9 mouse cellular contexts compared by ENCODE assay signal in genomic region chr3:87947811-87948199, GRCm38 (mm10). TPM values are rescaled to one million over a fixed set of nuclear protein-coding genes. Genes with fewer than 3 reads are reported as not detected.
DNase-seq lines count a peak whose midpoint lies in the region; ATAC-seq and TF ChIP-seq lines count a peak whose summit lies in the region.
"Had no signal": no experiment of that assay in that cellular context is flagged by ENCODE, and none has a peak within 500 bp of the region (broad histone marks: within the 10 kb centered on the region; RNA-seq: fewer than 3 reads in every experiment).

No protein-coding gene starts in this region.

- H3K4me2 ChIP-seq in kidney, postnatal 0 days (ENCODE audit: low read length): peak overlapping the region; percentile 64
- peak overlapping the region; percentile 76 for H3K4me2 ChIP-seq in limb, embryonic 14.5 days (replicated peaks; ENCODE audit: low read depth, low read length, severe bottlenecking)

- no peaks in the 10 kb centered on the region for H3K27me3 ChIP-seq in kidney, postnatal 0 days (ENCODE audit: insufficient read depth, low read length)
- peaks cover 31% of the 10 kb centered on the region for H3K27me3 ChIP-seq in forebrain, embryonic 10.5 days (ENCODE audit: poor library complexity, severe bottlenecking)
- no peaks in the 10 kb centered on the region for H3K27me3 ChIP-seq in limb, embryonic 14.5 days (ENCODE audit: control insufficient read depth, insufficient read depth, low read length)

- no peak for TF ChIP-seq CTCF in kidney, postnatal 0 days (IDR thresholded peaks at IDR 0.05; ENCODE audit: low read depth)

- H3K4me3 ChIP-seq in kidney, postnatal 0 days (replicated peaks; ENCODE audit: low read depth, low read length): peak overlapping the region; percentile 16
- peak overlapping the region; percentile 76 for H3K4me3 ChIP-seq in forebrain, embryonic 10.5 days
- H3K4me3 ChIP-seq in limb, embryonic 14.5 days (replicated peaks; ENCODE audit: low read length): peak overlapping the region; percentile 57

- WGBS in kidney, postnatal 0 days: under 1% methylated on average over 14 of the region's 17 CpGs
- under 1% methylated on average over 17 of the region's 17 CpGs for WGBS in forebrain, embryonic 10.5 days
- 2% methylated on average over 17 of the region's 17 CpGs for WGBS in limb, embryonic 14.5 days

- H3K9ac ChIP-seq in kidney, postnatal 0 days (ENCODE audit: low read depth, low read length): 0 out of 2 replicates have a peak overlapping the region, but pooled peaks have one; percentile 18
- peak overlapping the region; percentile 67 for H3K9ac ChIP-seq in limb, embryonic 14.5 days (ENCODE audit: low read depth, low read length, severe bottlenecking)

- peaks cover 32% of the 10 kb centered on the region for H3K4me1 ChIP-seq in kidney, postnatal 0 days (replicated peaks; ENCODE audit: insufficient read depth, low read length)
- H3K4me1 ChIP-seq in forebrain, embryonic 10.5 days: peaks cover 95% of the 10 kb centered on the region
- H3K4me1 ChIP-seq in limb, embryonic 14.5 days (ENCODE audit: control insufficient read depth, insufficient read depth, low read length): peaks cover 76% of the 10 kb centered on the region

- no peak for ATAC-seq in kidney, postnatal 0 days (replicated peaks; ENCODE audit: low FRiP score, low read depth)
- no peak for ATAC-seq in limb, embryonic 14.5 days (ENCODE audit: low FRiP score, low read depth)

- H3K9me3 ChIP-seq in kidney, postnatal 0 days (replicated peaks; ENCODE audit: low read length): no peaks in the 10 kb centered on the region
- H3K9me3 ChIP-seq in forebrain, embryonic 10.5 days: no peaks in the 10 kb centered on the region
- no peaks in the 10 kb centered on the region for H3K9me3 ChIP-seq in limb, embryonic 14.5 days (ENCODE audit: control insufficient read depth, low read length)

- no peak for DNase-seq in kidney, postnatal 0 days (ENCODE audit: low spot score)
- no peak for DNase-seq in kidney, adult 8-10 months
- peak; percentile 89 for DNase-seq in forebrain, embryonic 10.5 days (ENCODE audit: extremely low spot score, low spot score)
- no peak for DNase-seq in limb, embryonic 14.5 days (ENCODE audit: low spot score)
- DNase-seq in retina, embryonic 14.5 days (ENCODE audit: low spot score): peak; percentile 79
- no peak for DNase-seq in right cerebral cortex, postnatal 4 days
- no peak for DNase-seq in ovary, postnatal 10 days (ENCODE audit: low spot score)
- no peak for DNase-seq in spleen, adult 12 weeks (ENCODE audit: low spot score)
- DNase-seq: thymus, adult 2 months had no signal

- no peak overlapping the region for H3K27ac ChIP-seq in kidney, postnatal 0 days
- H3K27ac ChIP-seq in forebrain, embryonic 10.5 days: peak overlapping the region; percentile 95
- H3K27ac ChIP-seq in limb, embryonic 14.5 days (replicated peaks; ENCODE audit: low read depth, low read length): peak overlapping the region; percentile 88

- no peak for TF ChIP-seq POLR2A in limb, embryonic 14.5 days (IDR thresholded peaks at IDR 0.05; ENCODE audit: borderline replicate concordance, extremely low read depth, insufficient read depth, insufficient read length)

- no peaks in the 10 kb centered on the region for H3K36me3 ChIP-seq in kidney, postnatal 0 days (ENCODE audit: insufficient read depth, low read length)
- H3K36me3 ChIP-seq in forebrain, embryonic 10.5 days (replicated peaks): peaks cover 35% of the 10 kb centered on the region
- H3K36me3 ChIP-seq in limb, embryonic 14.5 days (ENCODE audit: control insufficient read depth, insufficient read depth, low read length): peaks cover 12% of the 10 kb centered on the region

RNA-seq across cellular contexts. Expression of gene Crabp2, which starts 0.7 kb away (rescaled TPM):
- polyA plus RNA-seq in kidney, postnatal 0 days (2015; fragmentation: Nextera tagmentation; extraction: Ambion mirVana): 20.1 and 20.9 TPM in 2 replicates
- 834 and 866 TPM in 2 replicates for polyA plus RNA-seq in forebrain, embryonic 10.5 days (2016; fragmentation: Nextera tagmentation; extraction: Ambion mirVana)
- polyA plus RNA-seq in limb, embryonic 14.5 days (2012; rRNA removed): 176 and 192 TPM in 2 replicates
- 267 and 331 TPM in 2 replicates for polyA plus RNA-seq in limb, embryonic 14.5 days (2014; fragmentation: Nextera tagmentation; extraction: Ambion mirVana)

RNA-seq across cellular contexts. Expression of gene Rrnad1, which starts 17.3 kb away (rescaled TPM):
- 12.1 and 12.3 TPM in 2 replicates for polyA plus RNA-seq in kidney, postnatal 0 days (2015; fragmentation: Nextera tagmentation; extraction: Ambion mirVana)
- 19.1 and 22.8 TPM in 2 replicates for polyA plus RNA-seq in forebrain, embryonic 10.5 days (2016; fragmentation: Nextera tagmentation; extraction: Ambion mirVana)
- 53.6 and 61.8 TPM in 2 replicates for polyA plus RNA-seq in limb, embryonic 14.5 days (2012; rRNA removed)
- 15.6 and 18.7 TPM in 2 replicates for polyA plus RNA-seq in limb, embryonic 14.5 days (2014; fragmentation: Nextera tagmentation; extraction: Ambion mirVana)

RNA-seq across cellular contexts. Expression of gene Isg20l2, which starts 17.7 kb away (rescaled TPM):
- 40.4 and 42.1 TPM in 2 replicates for polyA plus RNA-seq in kidney, postnatal 0 days (2015; fragmentation: Nextera tagmentation; extraction: Ambion mirVana)
- polyA plus RNA-seq in forebrain, embryonic 10.5 days (2016; fragmentation: Nextera tagmentation; extraction: Ambion mirVana): 87.7 and 88.3 TPM in 2 replicates
- 35.7 and 39.7 TPM in 2 replicates for polyA plus RNA-seq in limb, embryonic 14.5 days (2012; rRNA removed)
- polyA plus RNA-seq in limb, embryonic 14.5 days (2014; fragmentation: Nextera tagmentation; extraction: Ambion mirVana): 26.7 and 27.0 TPM in 2 replicates

RNA-seq across cellular contexts. Expression of gene Nes, which starts 23.1 kb away (rescaled TPM):
- 24.6 and 28.9 TPM in 2 replicates for polyA plus RNA-seq in kidney, postnatal 0 days (2015; fragmentation: Nextera tagmentation; extraction: Ambion mirVana)
- 81.2 and 86.9 TPM in 2 replicates for polyA plus RNA-seq in forebrain, embryonic 10.5 days (2016; fragmentation: Nextera tagmentation; extraction: Ambion mirVana)
- 28.4 and 36.0 TPM in 2 replicates for polyA plus RNA-seq in limb, embryonic 14.5 days (2012; rRNA removed)
- polyA plus RNA-seq in limb, embryonic 14.5 days (2014; fragmentation: Nextera tagmentation; extraction: Ambion mirVana): 24.5 and 28.7 TPM in 2 replicates

RNA-seq across cellular contexts. Expression of gene Mrpl24, which starts 28.5 kb away (rescaled TPM):
- 87.2 and 88.1 TPM in 2 replicates for polyA plus RNA-seq in kidney, postnatal 0 days (2015; fragmentation: Nextera tagmentation; extraction: Ambion mirVana)
- polyA plus RNA-seq in forebrain, embryonic 10.5 days (2016; fragmentation: Nextera tagmentation; extraction: Ambion mirVana): 71.4 and 74.8 TPM in 2 replicates
- polyA plus RNA-seq in limb, embryonic 14.5 days (2012; rRNA removed): 88.6 and 124 TPM in 2 replicates
- 66.2 and 75.7 TPM in 2 replicates for polyA plus RNA-seq in limb, embryonic 14.5 days (2014; fragmentation: Nextera tagmentation; extraction: Ambion mirVana)

Comparison
In these comparisons a context has a peak if more than half of its experiments do, and no peak if none do; other contexts are left out.
1. DNase-seq: peak in forebrain, embryonic 10.5 days (single experiment) and retina, embryonic 14.5 days (single experiment); none in kidney, postnatal 0 days (single experiment), kidney, adult 8-10 months (0 of 2), limb, embryonic 14.5 days (single experiment), right cerebral cortex, postnatal 4 days (single experiment), ovary, postnatal 10 days (single experiment) and spleen, adult 12 weeks (single experiment).
2. H3K4me3 ChIP-seq: peak in every context shown above with its lines; median percentile 76 in forebrain, embryonic 10.5 days; 57 in limb, embryonic 14.5 days; 16 in kidney, postnatal 0 days.